Mouse (Mus musculus) kidney, postnatal 14 days (tissue): ENCODE measurements around the gene Arid5b.

Experiments used
- DNase-seq: peaks from one replicate; pipeline ENCODE4 v3.0.0; 2022; ENCODE audit warnings: mixed read lengths

Gene Arid5b

GRCm38 (mm10) chr10:68191691-68192380, 86.7 kb downstream of the Arid5b start:
- peak; percentile 72 for DNase-seq

- DNase-seq, result no peak
Observed at GRCm38 (mm10) chr10:68191146-68191545, 87.4 kb downstream of the Arid5b start.

- DNase-seq, result no peak
Observed at GRCm38 (mm10) chr10:68189847-68190246, 88.7 kb downstream of the Arid5b start.

GRCm38 (mm10) chr10:68183096-68183495, 95.4 kb downstream of the Arid5b start:
- no peak for DNase-seq

GRCm38 (mm10) chr10:68182266-68182665, 96.3 kb downstream of the Arid5b start:
- no peak for DNase-seq

GRCm38 (mm10) chr10:68181156-68181555, 97.4 kb downstream of the Arid5b start:
- DNase-seq, result no peak

GRCm38 (mm10) chr10:68180721-68181120, 97.8 kb downstream of the Arid5b start:
- no peak for DNase-seq

GRCm38 (mm10) chr10:68180151-68180550, 98.4 kb downstream of the Arid5b start:
- no peak for DNase-seq

GRCm38 (mm10) chr10:68179741-68180140, 98.8 kb downstream of the Arid5b start:
- DNase-seq, result no peak

- DNase-seq, result no peak
Observed at GRCm38 (mm10) chr10:68179339-68179738, 99.2 kb downstream of the Arid5b start.

- DNase-seq, result no peak
Observed at GRCm38 (mm10) chr10:68177697-68178485, 100.6 kb downstream of the Arid5b start.

GRCm38 (mm10) chr10:68175811-68176210, 102.7 kb downstream of the Arid5b start:
- no peak for DNase-seq

GRCm38 (mm10) chr10:68173634-68174033, 104.9 kb downstream of the Arid5b start:
- no peak for DNase-seq

- DNase-seq, result no peak
Observed at GRCm38 (mm10) chr10:68172906-68173305, 105.6 kb downstream of the Arid5b start.

- DNase-seq, result no peak
Observed at GRCm38 (mm10) chr10:68171974-68172373, 106.6 kb downstream of the Arid5b start.

GRCm38 (mm10) chr10:68168613-68169012, 109.9 kb downstream of the Arid5b start:
- DNase-seq, result no peak

GRCm38 (mm10) chr10:68168141-68168540, 110.4 kb downstream of the Arid5b start:
- DNase-seq, result no peak

GRCm38 (mm10) chr10:68167118-68167517, 111.4 kb downstream of the Arid5b start:
- no peak for DNase-seq

- no peak for DNase-seq
Observed at GRCm38 (mm10) chr10:68166695-68167086, 111.8 kb downstream of the Arid5b start.

- peak; percentile 68 for DNase-seq
Observed at GRCm38 (mm10) chr10:68165709-68166694, 112.5 kb downstream of the Arid5b start.

GRCm38 (mm10) chr10:68164723-68165706, 113.5 kb downstream of the Arid5b start:
- peak; percentile 25 for DNase-seq

GRCm38 (mm10) chr10:68164137-68164536, 114.4 kb downstream of the Arid5b start:
- DNase-seq, result no peak
